Mouse (Mus musculus): ENCODE results near the gene Dimt1.
A peak's percentile ranks its signal among the peaks of the same experiment; 100 is the strongest.
"Not testable (repeated sequence)": the region's sequence is repeated elsewhere in the genome, so short reads cannot be mapped to it uniquely, and the experiment has no call there.

The Dimt1 gene

DNA sequence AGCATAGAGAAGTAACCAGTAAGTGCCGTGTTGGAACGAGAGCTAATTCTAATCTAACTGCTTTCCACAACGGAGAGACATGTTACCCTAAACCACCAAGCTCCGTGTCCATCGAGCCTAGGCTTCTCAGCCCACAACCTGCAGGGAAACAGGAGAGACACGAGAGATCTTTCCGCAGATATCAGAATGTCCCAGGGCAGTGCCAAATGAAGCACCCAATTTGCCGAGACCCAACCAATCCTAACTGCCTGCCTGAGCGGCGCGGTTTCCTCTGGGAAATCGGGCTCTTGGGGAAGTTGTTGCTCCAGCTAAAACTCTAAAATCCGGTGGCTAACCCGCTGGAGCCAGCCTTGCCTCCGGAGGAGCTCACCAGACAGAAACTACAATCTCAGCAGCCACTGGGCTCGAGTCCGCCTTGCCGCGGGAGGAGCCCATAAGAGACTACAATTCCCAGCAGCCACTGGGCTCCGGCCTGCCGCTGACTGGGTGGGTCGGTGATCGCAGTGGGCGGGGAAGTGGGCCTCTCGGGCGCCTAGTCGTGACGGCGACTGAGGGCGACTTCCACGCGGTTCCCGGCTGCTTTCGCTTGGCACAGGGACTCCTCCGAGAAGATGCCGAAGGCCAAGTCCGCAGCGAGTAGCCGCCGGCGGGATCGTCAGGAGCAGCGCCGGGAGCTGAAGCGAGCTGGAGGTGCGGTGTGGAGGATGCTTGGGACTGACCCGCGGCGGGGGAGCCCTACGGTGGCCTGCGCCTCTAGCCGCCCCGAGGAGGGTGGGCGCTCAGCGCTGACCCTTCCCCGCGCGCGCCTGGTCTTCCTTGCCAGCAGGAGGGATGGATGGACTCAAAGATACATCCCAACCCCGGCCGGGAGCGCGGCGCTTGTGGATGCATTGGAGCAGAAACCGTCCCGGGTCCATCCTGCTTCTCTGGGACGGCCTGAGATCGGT lies at the start of gene Dimt1:
Dimt1 (plus strand) TSS at position 534 of the 947 bp plus-strand sequence.
- peak; percentile 97 to 98 for DNase-seq (ENCODE audit: inconsistent age in 2 of 2, low spot score in 1 of 2)

DNA sequence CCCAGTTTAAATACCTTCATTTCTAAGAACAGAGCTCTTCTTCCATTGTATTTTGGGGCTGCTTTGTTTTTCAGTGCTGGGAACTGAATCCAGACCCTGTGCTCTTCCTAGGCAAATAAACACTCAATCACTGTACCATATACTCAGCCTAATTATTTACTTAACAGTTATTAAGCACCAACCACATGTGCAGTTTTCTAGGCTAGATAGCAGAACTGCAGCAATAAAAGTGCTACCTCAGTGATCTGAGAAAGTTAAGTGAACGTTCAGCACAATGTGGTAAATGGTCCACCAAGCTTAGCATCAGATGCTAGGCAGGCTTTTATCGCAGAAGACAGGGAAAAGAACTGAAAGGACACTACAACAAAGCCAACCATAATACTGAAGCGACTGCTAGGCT lies 42.3 kb upstream of the Dimt1 start:
- no peak for DNase-seq (ENCODE audit: inconsistent age in 2 of 2, low spot score in 1 of 2)

DNA sequence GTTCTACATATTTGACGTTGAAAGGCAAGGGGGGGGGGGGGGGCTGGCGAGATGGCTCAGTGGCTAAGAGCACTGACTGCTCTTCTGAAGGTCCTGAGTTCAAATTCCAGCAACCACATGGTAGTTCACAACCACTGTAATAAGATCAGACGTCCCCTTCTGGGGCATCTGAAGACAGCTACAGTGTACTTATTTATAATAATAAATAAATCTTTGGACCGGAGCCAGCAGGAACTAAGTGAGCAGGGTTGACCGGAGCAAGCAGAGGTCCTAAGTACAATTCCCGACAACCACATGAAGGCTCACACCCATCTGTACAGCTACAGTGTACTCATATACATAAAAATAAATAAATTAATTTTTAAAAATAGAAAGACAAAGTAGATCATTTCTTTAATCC lies 41.8 kb upstream of the Dimt1 start:
- not testable (repeated sequence) for DNase-seq (ENCODE audit: inconsistent age in 2 of 2, low spot score in 1 of 2)

- DNase-seq (ENCODE audit: inconsistent age in 2 of 2, low spot score in 1 of 2) = no peak
These were observed 39.7 kb upstream of the Dimt1 start for GRCm38 (mm10) chr13:106907273-106907672.

DNA sequence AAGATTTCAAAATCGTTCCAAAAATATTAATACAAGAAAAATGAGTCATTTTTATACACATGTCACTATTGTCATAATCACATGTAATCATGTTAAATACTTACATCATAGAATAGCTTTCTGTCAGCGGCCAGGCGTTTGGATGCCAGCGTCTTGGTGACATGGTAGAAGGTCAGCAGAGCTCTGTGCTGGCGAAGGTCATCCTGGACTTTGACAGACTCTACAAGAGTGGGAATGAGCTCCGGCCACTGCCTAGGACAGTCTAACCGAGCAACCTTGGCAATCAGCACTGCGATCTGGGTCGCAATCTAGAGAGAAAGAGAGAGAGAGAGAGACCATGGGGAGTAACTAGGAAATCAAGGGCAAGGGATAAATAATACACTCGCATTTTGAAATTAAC lies 36.8 kb upstream of the Dimt1 start:
- DNase-seq (ENCODE audit: inconsistent age in 2 of 2, low spot score in 1 of 2) = peak; percentile 36 to 70

DNA sequence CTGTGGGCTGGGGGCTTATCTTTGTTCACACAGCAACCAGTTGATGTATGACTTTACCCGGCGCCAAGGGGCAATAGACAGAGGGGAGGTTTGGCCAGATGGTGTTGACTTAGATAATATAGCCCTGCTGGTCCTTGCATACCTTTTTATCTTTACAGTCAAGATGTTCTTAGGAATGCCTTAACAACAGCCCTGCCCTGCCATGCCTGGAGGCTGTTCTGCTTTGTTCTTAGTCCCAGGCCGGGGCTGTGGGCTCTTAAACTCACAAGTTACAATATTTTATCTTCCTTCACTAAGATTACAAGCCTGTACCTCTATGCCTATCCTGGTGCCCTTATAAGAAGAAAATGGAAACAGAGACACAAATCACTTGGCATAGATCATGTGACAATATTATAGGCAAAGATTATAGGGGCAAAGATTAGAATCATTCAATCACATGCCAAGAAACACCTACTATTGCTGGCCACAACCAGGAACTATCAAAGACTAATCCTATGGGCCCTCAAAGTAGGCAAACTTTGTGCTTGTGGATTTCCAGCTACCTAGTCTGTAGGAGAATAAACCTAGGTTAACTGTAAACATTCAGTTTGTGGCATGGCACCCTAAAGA lies 33.7 kb upstream of the Dimt1 start:
- DNase-seq (ENCODE audit: inconsistent age in 2 of 2, low spot score in 1 of 2) = no peak

GRCm38 (mm10) chr13:106918322-106919050 lies 28.4 kb upstream of the Dimt1 start:
- DNase-seq (ENCODE audit: inconsistent age in 2 of 2, low spot score in 1 of 2) = peak in 1 of 2 experiments; percentile 60

DNA sequence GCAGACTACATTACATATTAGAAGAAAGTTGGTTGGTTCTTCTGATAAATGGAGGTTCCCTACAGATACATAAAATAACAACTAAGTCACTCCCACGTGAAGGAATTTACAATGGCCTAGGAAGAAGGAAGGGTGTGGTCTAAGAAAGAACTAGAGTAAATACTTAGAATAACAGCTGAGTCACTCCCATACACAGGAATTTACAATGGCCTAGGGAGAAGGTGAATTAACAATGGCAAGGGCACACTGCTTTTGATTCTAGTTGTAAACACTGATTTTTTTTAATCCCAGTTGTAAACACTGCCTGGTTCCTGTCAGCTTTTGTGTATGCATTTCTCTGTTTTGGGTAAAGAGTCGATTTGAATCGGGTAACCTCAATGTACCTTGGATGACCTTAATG lies 21.0 kb upstream of the Dimt1 start:
- not testable (repeated sequence) for DNase-seq (ENCODE audit: inconsistent age in 2 of 2, low spot score in 1 of 2)

GRCm38 (mm10) chr13:106928296-106928695 lies 18.6 kb upstream of the Dimt1 start:
- peak; percentile 23 to 65 for DNase-seq (ENCODE audit: inconsistent age in 2 of 2, low spot score in 1 of 2)

DNA sequence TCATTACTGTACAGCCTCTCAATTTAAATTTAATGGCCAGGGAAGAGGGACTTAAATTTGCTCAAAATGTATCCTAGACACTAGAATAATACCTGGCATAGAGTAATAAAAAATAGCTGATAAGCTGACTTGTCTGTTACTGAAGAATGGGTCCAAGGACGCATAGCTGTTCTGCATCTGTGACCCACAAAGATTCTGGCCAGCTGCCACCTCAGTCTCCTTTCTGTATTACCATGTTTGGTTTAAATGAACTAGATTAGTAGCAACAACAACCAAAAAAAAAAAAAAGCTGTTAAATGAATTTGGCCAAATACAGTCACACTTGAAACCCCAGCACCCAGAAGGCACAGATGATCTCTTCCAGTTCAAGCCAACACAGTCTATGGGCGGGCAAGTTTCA lies 17.7 kb upstream of the Dimt1 start:
- DNase-seq (ENCODE audit: inconsistent age in 2 of 2, low spot score in 1 of 2) = peak; percentile 48 to 77

DNA sequence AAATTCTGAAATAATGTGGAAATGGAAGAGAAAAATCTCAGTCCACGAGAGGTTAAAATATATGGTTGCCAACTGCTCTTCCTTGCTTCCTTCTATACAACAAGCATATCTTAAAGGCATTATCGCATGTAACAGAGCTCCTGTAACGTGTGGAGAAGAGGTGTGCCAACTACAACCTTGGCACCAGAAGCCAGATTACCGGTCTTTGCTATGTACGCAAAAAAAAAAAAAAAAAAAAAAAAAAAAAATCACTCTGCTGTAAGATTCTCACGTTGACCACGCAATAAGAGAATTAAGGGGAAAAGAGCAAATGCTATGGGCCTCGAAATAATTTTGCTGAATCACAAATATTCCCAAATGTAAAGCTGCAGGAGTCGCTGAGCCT lies 11.1 kb upstream of the Dimt1 start:
- no peak for DNase-seq (ENCODE audit: inconsistent age in 2 of 2, low spot score in 1 of 2)

GRCm38 (mm10) chr13:106936256-106937137 lies 10.4 kb upstream of the Dimt1 start, which contains the start of gene Ipo11:
TSS of gene Ipo11 (minus strand) at chr13:106936958.
- peak; percentile 90 to 95 for DNase-seq (ENCODE audit: inconsistent age in 2 of 2, low spot score in 1 of 2)

- DNase-seq (ENCODE audit: inconsistent age in 2 of 2, low spot score in 1 of 2) = no peak
These were observed 9.8 kb upstream of the Dimt1 start for GRCm38 (mm10) chr13:106937138-106937472.

DNA sequence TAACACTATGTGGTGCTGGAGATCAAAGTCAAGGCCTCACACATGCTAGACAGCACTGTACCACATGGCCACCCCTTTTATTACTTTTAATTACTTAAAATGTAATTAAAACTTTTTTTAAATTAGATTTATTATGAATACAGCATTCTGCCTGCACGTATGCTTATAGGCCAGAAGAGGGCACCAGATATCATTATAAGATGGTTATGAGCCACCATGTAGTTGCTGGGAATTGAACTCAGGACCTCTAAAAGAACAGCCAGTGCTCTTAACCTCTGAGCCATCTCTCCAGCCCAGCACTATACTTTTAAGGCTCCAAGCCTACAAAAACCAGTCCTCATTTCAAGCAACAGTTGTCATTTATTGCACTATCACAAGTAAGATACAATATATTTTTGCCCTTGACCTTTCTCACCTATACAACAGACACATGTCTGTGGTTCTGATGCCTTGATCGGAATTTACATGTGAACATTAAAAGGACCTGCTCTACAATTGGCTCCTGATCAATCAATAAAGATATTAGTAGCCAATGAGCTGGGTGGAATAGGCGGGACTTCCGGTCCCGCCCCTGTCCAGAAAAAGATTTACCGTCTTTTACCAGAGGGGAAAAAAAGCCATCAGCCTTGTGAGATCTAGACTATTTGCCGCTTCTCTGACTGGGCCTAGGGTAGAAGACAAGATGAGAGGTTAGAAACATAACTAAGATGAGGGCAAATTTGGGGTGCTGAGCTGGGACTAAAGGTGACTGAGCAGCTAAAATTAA lies 5.5 kb upstream of the Dimt1 start:
- DNase-seq (ENCODE audit: inconsistent age in 2 of 2, low spot score in 1 of 2) = no peak

- no peak for DNase-seq (ENCODE audit: inconsistent age in 2 of 2, low spot score in 1 of 2)
These were observed 4.2 kb upstream of the Dimt1 start for GRCm38 (mm10) chr13:106942721-106943120.

DNA sequence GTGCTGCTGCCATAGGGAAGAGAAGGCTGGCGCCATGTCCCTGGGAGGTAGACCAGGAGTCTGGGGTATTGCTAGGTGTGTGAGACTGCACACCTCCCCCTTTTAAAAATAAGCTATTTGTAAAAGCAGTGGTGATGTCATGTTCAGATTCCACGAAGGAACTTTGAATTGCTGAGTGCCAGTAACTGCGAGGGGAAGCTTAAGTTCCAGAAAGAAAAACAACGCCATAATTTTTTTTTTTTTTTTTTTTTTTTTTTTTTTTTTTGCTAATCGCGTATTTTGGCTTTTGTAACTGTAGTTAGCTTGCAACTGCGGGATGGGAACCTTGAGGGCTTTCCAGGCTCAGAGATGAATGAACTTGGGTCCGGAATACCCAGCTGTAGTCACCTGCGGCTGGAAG lies 1.4 kb upstream of the Dimt1 start:
- no peak for DNase-seq (ENCODE audit: inconsistent age in 2 of 2, low spot score in 1 of 2)

- DNase-seq (ENCODE audit: inconsistent age in 2 of 2, low spot score in 1 of 2) = no peak
These were observed 656 bp downstream of the Dimt1 start for GRCm38 (mm10) chr13:106947583-106947982.

- no peak for DNase-seq (ENCODE audit: inconsistent age in 2 of 2, low spot score in 1 of 2)
These were observed 8.0 kb downstream of the Dimt1 start for GRCm38 (mm10) chr13:106954880-106955279.

- no peak for DNase-seq (ENCODE audit: inconsistent age in 2 of 2, low spot score in 1 of 2)
These were observed 10.6 kb downstream of the Dimt1 start for GRCm38 (mm10) chr13:106957554-106957953.

DNA sequence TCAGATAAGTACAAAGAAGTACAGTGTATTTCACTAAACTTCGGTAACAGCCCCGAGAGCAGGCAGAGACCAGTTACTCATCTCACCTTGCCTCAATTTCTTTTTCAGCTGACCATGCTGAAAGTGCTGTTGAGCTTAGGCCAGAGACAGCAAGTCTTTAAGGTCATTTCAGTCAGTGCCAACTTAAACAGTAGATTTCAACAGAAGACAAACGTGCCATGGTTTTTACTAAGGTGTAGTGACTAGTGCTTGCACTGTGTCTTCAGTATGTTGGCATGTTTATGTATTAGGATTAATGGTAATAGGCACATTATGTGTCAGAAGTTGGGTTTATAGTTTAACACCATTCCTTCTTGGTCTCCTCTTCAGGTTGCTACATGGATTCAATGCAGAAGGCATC lies 11.4 kb downstream of the Dimt1 start:
- no peak for DNase-seq (ENCODE audit: inconsistent age in 2 of 2, low spot score in 1 of 2)
